Mouse (Mus musculus) intestine, postnatal 0 days (tissue): ENCODE data around the gene Pknox2. TPM values are rescaled to one million over a fixed set of nuclear protein-coding genes. Genes with fewer than 3 reads are reported as not detected.

Experiments
- ATAC-seq: fragments of 200-750 bp; cut with Nextera tagmentation; 2 replicates; pipeline ENCODE4 v1.8.0; 2017; ENCODE audit warnings: mild to moderate bottlenecking, moderate TSS enrichment, moderate library complexity
- H3K27ac ChIP-seq: fragments of 300-500 bp; sonication (generic); 2 replicates; pipeline ENCODE4 v1.5.1; 2014; ENCODE audit warnings: mild to moderate bottlenecking, low read depth, low read length, moderate library complexity
- H3K27me3 ChIP-seq: fragments of 300-500 bp; sonication (generic); replicated peaks from 2 replicates; pipeline ENCODE4 v1.6.1; 2014; ENCODE audit warnings: low read length, mixed read lengths; ENCODE audit not compliant: control insufficient read depth, insufficient read depth
- H3K36me3 ChIP-seq: fragments of 300-500 bp; sonication (generic); 2 replicates; pipeline ENCODE4 v1.6.1; 2014; ENCODE audit warnings: mild to moderate bottlenecking, moderate library complexity; ENCODE audit not compliant: control insufficient read depth, insufficient read depth
- H3K4me1 ChIP-seq: fragments of 300-500 bp; sonication (generic); replicated peaks from 2 replicates; pipeline ENCODE4 v1.6.1; 2014; ENCODE audit warnings: antibody characterized with exemption, low read length, mixed read lengths; ENCODE audit not compliant: control insufficient read depth, insufficient read depth
- H3K4me2 ChIP-seq: fragments of 300-500 bp; sonication (generic); replicated peaks from 2 replicates; pipeline ENCODE4 v1.6.1; 2014; ENCODE audit warnings: low read depth, mild to moderate bottlenecking, moderate library complexity
- H3K4me3 ChIP-seq: fragments of 300-500 bp; sonication (generic); 2 replicates; pipeline ENCODE4 v1.5.1; 2014; ENCODE audit warnings: low read depth, low read length
- H3K9ac ChIP-seq: fragments of 300-500 bp; sonication (generic); 2 replicates; pipeline ENCODE4 v1.6.1; 2014; ENCODE audit warnings: mild to moderate bottlenecking, low read depth, low read length
- H3K9me3 ChIP-seq: fragments of 300-500 bp; sonication (generic); 2 replicates; pipeline ENCODE4 v1.6.1; 2016; ENCODE audit warnings: mixed run types; ENCODE audit not compliant: control insufficient read depth
- CTCF ChIP-seq: sonication (generic); IDR thresholded peaks from 2 replicates; pipeline ENCODE4 v1.5.1; 2016; ENCODE audit warnings: low read depth, mild to moderate bottlenecking, control low read depth, antibody characterized with exemption, moderate library complexity
- WGBS: fragments of 180-500 bp; shearing (Covaris S2); extraction: QIAGEN DNeasy Blood & Tissue Kit; methylation state at CpG from one replicate; pipeline ENCODE4 v1.1.7; 2014; 5-methylcytosine and 5-hydroxymethylcytosine counted together
- polyA plus RNA-seq: library from polyadenylated mRNA; unstranded; fragments of >200 nt; fragmentation: Nextera tagmentation; extraction: Ambion mirVana; gene quantifications from 2 replicates; pipeline ENCODE4 v1.2.1, GENCODE M21; 2015

Gene Pknox2
- polyA plus RNA-seq, 1 experiment from 2014 or later: 2.4 TPM

DNA sequence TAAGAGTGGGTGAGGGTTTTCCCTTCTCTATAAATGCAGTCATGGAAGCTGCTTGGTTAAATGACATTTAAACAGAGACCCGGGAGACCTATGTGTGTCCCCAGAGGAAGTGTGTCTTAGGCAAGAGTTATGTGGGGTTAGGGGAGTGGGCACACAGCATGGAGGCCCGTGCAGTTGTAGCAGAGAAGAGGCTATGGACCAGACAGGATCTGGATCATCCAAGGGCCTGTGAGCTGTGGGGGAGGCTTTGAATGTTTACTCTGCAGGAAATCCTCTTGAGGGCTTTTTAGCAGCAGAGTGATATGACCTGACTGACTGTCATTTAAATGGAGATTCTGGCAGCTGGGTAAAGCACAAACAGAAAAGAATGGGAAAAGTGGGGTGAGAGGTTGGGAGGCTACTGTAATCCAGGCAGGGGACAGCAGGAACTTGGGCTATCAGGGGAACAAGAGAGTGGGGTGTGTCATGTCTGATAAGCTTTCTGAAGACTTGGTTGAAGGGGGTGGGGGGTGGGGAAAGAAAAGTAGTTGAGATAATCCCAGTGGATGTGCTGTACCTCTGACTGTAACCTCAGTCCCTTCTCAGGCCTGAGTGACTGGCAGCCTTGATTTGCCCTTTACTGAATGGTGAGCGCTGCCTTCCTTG, 125.5 kb downstream of the Pknox2 start:
- Histone ChIP-seq H3K4me1 (no peaks in the 10 kb centered on the region), H3K4me2 (no peak overlapping the region), H3K36me3 (no peaks in the 10 kb centered on the region), H3K9me3 (no peaks in the 10 kb centered on the region), H3K4me3 (no peak overlapping the region), H3K27ac (no peak overlapping the region), H3K9ac (no peak overlapping the region), H3K27me3 (no peaks in the 10 kb centered on the region)
- TF ChIP-seq CTCF: no peak
- WGBS: 32% methylated on average over 3 of the region's 3 CpGs
- ATAC-seq: no peak

DNA sequence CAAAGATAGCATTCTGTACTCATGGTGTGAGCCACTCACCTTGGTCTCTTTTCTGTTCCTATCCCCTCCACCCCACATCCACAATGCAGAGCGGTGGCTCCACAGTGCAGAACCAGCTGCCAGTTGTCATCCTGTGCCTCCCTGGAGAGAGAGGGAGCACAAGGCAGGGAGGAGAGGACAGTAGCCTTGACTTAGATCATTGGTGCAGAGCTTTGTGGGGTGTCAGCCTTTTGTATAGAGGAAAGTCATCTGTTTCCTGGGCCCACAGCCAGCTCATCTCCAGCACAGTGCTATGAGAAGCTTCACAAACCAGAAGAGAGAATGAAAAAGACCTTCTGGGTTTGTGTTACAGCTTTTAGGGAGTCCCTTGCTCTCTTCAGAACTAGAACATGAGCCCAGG, 129.1 kb downstream of the Pknox2 start:
- H3K27ac ChIP-seq: no peak overlapping the region
- no peaks in the 10 kb centered on the region for H3K27me3 ChIP-seq
- TF ChIP-seq CTCF: no peak
- H3K4me2 ChIP-seq: no peak overlapping the region
- H3K4me3 ChIP-seq: no peak overlapping the region
- no peak for ATAC-seq
- 73% methylated on average over 1 of the region's 1 CpGs for WGBS
- no peak overlapping the region for H3K9ac ChIP-seq
- no peaks in the 10 kb centered on the region for H3K9me3 ChIP-seq
- H3K4me1 ChIP-seq: no peaks in the 10 kb centered on the region
- H3K36me3 ChIP-seq: no peaks in the 10 kb centered on the region

DNA sequence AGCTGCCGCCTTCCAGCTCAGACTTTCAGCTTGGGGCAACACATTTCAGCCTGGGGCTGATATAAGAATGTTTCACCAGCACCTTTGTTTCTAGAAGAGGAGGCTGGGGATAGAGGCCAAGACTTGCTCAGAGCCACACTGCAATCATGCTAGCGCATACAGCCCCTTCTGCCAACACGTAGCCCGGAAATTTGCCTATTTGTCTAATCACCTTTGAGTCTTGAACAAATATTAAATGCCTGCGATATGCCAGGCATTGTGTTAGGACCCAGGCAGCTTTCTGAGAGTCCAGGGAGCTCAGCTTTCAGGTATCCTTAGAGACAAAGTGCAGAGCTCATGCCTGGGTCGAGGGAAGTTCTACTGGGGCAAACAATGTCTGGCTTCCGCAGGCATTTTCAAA, 130.0 kb downstream of the Pknox2 start:
- H3K36me3 ChIP-seq: no peaks in the 10 kb centered on the region
- no peak for ATAC-seq
- H3K4me2 ChIP-seq: no peak overlapping the region
- no peaks in the 10 kb centered on the region for H3K9me3 ChIP-seq
- no peaks in the 10 kb centered on the region for H3K4me1 ChIP-seq
- H3K4me3 ChIP-seq: no peak overlapping the region
- H3K9ac ChIP-seq: no peak overlapping the region
- H3K27me3 ChIP-seq: no peaks in the 10 kb centered on the region
- H3K27ac ChIP-seq: no peak overlapping the region
- no peak for TF ChIP-seq CTCF
- WGBS: 44% methylated on average over 7 of the region's 7 CpGs

DNA sequence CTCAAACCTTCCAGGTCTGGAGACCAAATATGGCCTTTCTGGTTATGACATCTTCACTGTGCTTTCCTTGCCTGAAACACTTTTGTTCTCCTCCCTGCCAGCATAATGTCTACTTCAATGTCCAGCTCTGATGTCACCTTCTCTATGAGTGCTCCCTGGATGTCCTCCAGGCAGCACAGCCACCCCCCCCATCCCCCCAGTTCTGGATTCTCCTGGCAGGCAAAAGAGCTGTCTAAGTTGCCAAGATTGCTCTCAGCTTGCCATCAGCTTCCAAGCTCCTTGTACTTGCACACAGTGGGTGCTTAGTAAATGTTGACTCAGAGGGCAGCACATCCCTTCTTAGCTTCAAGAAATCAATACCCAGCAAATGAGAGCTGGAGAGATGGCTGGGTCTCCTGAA, 131.0 kb downstream of the Pknox2 start:
- no peak for TF ChIP-seq CTCF
- no peaks in the 10 kb centered on the region for H3K4me1 ChIP-seq

DNA sequence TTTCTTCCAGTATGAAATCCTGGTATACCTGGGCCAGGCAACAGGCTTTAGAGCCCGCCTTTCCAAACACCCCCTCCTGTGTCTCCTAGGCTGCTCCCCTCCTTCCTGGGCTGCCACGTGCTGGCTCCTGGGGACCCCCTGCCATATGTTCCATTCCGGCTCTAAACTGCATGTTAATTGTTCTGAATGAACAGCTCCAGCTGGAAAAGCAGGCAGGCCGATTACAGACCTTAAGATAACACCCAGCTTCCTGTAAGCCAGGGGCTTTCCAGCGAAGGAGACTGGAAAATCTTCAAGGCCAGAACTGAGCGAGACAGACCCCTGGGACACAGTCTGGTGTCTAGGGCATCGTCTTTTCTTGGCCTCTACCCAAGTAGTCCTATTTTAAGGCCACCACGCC, 133.6 kb downstream of the Pknox2 start:
- H3K9ac ChIP-seq: no peak overlapping the region
- H3K4me1 ChIP-seq: no peaks in the 10 kb centered on the region
- H3K9me3 ChIP-seq: no peaks in the 10 kb centered on the region
- no peak overlapping the region for H3K4me3 ChIP-seq
- no peak for TF ChIP-seq CTCF
- 25% methylated on average over 8 of the region's 8 CpGs for WGBS
- no peak for ATAC-seq
- H3K27ac ChIP-seq: no peak overlapping the region
- no peaks in the 10 kb centered on the region for H3K36me3 ChIP-seq
- no peak overlapping the region for H3K4me2 ChIP-seq
- no peaks in the 10 kb centered on the region for H3K27me3 ChIP-seq

More for the DNA sequence above, 131.0 kb downstream of the Pknox2 start:
- ATAC-seq: no peak
- Histone ChIP-seq H3K27ac (no peak overlapping the region), H3K27me3 (no peaks in the 10 kb centered on the region), H3K36me3 (no peaks in the 10 kb centered on the region), H3K4me3 (no peak overlapping the region), H3K4me2 (no peak overlapping the region), H3K9ac (no peak overlapping the region), H3K9me3 (no peaks in the 10 kb centered on the region)

DNA sequence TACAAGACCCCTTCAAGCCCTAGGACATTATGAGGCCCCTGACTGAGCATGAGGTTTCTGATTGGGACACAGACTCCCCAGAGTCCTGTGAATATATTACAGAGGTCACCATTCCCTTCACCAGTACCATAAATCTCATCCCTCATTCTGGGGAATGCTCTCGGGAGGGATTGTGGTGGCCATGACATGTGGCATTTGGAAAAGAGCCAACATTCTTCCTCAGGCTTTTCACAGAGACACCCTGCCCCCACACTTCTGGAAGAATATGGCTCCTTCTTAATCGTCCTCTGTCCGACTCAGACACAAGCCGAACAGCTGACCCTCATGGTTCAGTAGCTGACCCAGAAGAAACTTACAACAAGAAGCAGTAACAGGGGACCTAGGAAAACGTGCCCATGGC, 139.1 kb downstream of the Pknox2 start:
- Histone ChIP-seq H3K27ac (no peak overlapping the region), H3K9me3 (no peaks in the 10 kb centered on the region), H3K4me1 (no peaks in the 10 kb centered on the region), H3K27me3 (no peaks in the 10 kb centered on the region), H3K36me3 (no peaks in the 10 kb centered on the region), H3K9ac (no peak overlapping the region), H3K4me3 (no peak overlapping the region), H3K4me2 (no peak overlapping the region)
- no peak for TF ChIP-seq CTCF
- no peak for ATAC-seq
- 55% methylated on average over 5 of the region's 5 CpGs for WGBS

DNA sequence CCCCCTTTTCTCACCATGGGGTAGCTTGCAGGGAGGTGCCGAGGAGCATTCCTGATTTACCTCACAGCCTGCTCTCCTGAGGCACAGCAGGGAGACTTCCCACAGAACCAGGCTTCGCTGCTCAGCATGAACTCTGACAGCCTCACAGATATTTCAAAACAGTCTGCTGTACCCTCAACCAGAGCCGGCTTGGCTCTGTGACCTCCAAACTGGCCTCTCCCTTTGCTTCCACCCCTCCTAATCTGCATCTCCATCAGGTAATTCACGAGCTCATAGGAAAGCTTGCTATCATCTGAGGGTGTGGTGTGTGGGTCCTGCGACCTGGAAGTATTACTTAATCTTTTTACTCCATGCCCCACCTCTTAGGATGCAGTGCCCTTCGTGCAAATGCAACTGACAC, 142.5 kb downstream of the Pknox2 start:
- 42% methylated on average over 6 of the region's 6 CpGs for WGBS
- Histone ChIP-seq H3K4me1 (no peaks in the 10 kb centered on the region), H3K4me3 (no peak overlapping the region), H3K9ac (no peak overlapping the region), H3K27ac (no peak overlapping the region), H3K27me3 (no peaks in the 10 kb centered on the region), H3K9me3 (no peaks in the 10 kb centered on the region), H3K36me3 (no peaks in the 10 kb centered on the region), H3K4me2 (no peak overlapping the region)
- no peak for TF ChIP-seq CTCF
- ATAC-seq: no peak
